Mouse (Mus musculus) heart, embryonic 14.5 days (tissue): ENCODE measurements around the gene Anapc15. TPM values are rescaled to one million over a fixed set of nuclear protein-coding genes. Genes with fewer than 3 reads are reported as not detected.

ENCODE experiments used
- ATAC-seq: fragments of 200-750 bp; cut with Nextera tagmentation; 2 replicates; pipeline ENCODE4 v1.8.0; 2017; ENCODE audit warnings: low read depth, moderate TSS enrichment; ENCODE audit not compliant: insufficient number of reproducible peaks, insufficient read depth, low FRiP score
- H3K27ac ChIP-seq, 2 experiments: fragments of 200-500 bp in 1 of 2; fragments of 300-500 bp in 1 of 2; sonication (generic) in 1 of 2; replicated peaks in 1 of 2; 2 replicates each; pipeline ENCODE4 v1.5.1; 2012 to 2014; ENCODE audit warnings: low read depth in 2 of 2, low read length in 2 of 2, control low read depth in 1 of 2, mild to moderate bottlenecking in 1 of 2, mixed read lengths in 1 of 2; ENCODE audit not compliant: control insufficient read depth in 1 of 2, insufficient read depth in 1 of 2
- H3K27me3 ChIP-seq: fragments of 300-500 bp; sonication (generic); 2 replicates; pipeline ENCODE4 v1.6.1; 2014; ENCODE audit warnings: mild to moderate bottlenecking, low read length, control low read depth; ENCODE audit not compliant: control insufficient read depth, insufficient read depth
- H3K36me3 ChIP-seq: fragments of 300-500 bp; sonication (generic); 2 replicates; pipeline ENCODE4 v1.6.1; 2014; ENCODE audit warnings: mild to moderate bottlenecking, control low read depth, low read length, mixed read lengths; ENCODE audit not compliant: control insufficient read depth, insufficient read depth
- H3K4me1 ChIP-seq, 2 experiments: fragments of 200-500 bp in 1 of 2; fragments of 300-500 bp in 1 of 2; sonication (generic) in 1 of 2; 2 replicates each; pipeline ENCODE4 v1.6.1; 2012 to 2014; ENCODE audit warnings: low read length in 2 of 2, control low read depth in 1 of 2, mixed read lengths in 1 of 2; ENCODE audit not compliant: control insufficient read depth in 2 of 2, insufficient read depth in 2 of 2
- H3K4me2 ChIP-seq: fragments of 300-500 bp; sonication (generic); 2 replicates; pipeline ENCODE4 v1.6.1; 2014; ENCODE audit warnings: mild to moderate bottlenecking, low read length
- H3K4me3 ChIP-seq, 2 experiments: fragments of 200-500 bp in 1 of 2; fragments of 300-500 bp in 1 of 2; sonication (generic) in 1 of 2; 2 replicates each; pipeline ENCODE4 v1.5.1; 2012 to 2014; ENCODE audit warnings: low read length in 2 of 2, mild to moderate bottlenecking in 2 of 2, control low read depth in 1 of 2, low read depth in 1 of 2, moderate library complexity in 1 of 2; ENCODE audit not compliant: control insufficient read depth in 1 of 2, insufficient read depth in 1 of 2
- H3K9ac ChIP-seq: fragments of 300-500 bp; sonication (generic); 2 replicates; pipeline ENCODE4 v1.6.1; 2014; ENCODE audit warnings: mild to moderate bottlenecking, low read length
- H3K9me3 ChIP-seq: fragments of 300-500 bp; sonication (generic); 2 replicates; pipeline ENCODE4 v1.6.1; 2016; ENCODE audit warnings: low read length, control low read depth; ENCODE audit not compliant: control insufficient read depth
- WGBS: fragments of 180-500 bp; shearing (Covaris S2); extraction: QIAGEN DNeasy Blood & Tissue Kit; methylation state at CpG from one replicate; pipeline ENCODE4 v1.1.7; 2014; 5-methylcytosine and 5-hydroxymethylcytosine counted together
- polyA plus RNA-seq: library from polyadenylated mRNA; unstranded; fragments of >200 nt; fragmentation: Nextera tagmentation; extraction: Ambion mirVana; gene quantifications from 2 replicates; pipeline ENCODE4 v1.2.1, GENCODE M21; 2014

Anapc15 gene
- polyA plus RNA-seq, 1 experiment from 2014 or later: 52.0 TPM

GRCm38 (mm10) chr7:101836271-101837153 is 27.0 kb upstream of the Anapc15 start:
- under 1% methylated on average over 63 of the region's 63 CpGs for WGBS
- Histone ChIP-seq H3K36me3 (peaks cover 30% of the 10 kb centered on the region), H3K4me3 (peak overlapping the region; percentile 68 to 94), H3K9me3 (no peaks in the 10 kb centered on the region), H3K27ac (peak overlapping the region; percentile 89 to 98), H3K27me3 (no peaks in the 10 kb centered on the region), H3K9ac (peak overlapping the region; percentile 99), H3K4me2 (peak overlapping the region; percentile 89), H3K4me1 (peaks cover 18 to 27% of the 10 kb centered on the region in 2 experiments)
- ATAC-seq: peak; percentile 45; the same call in 1 of the 2 replicates

GRCm38 (mm10) chr7:101837154-101837605 is 26.3 kb upstream of the Anapc15 start:
- Histone ChIP-seq H3K4me1 (peaks cover 18 to 27% of the 10 kb centered on the region in 2 experiments), H3K36me3 (peaks cover 23% of the 10 kb centered on the region), H3K9me3 (no peaks in the 10 kb centered on the region), H3K4me3 (peak overlapping the region; percentile 68 to 94), H3K27me3 (no peaks in the 10 kb centered on the region), H3K27ac (peak overlapping the region; percentile 89 to 98), H3K4me2 (peak overlapping the region; percentile 89), H3K9ac (peak overlapping the region; percentile 99)
- under 1% methylated on average over 20 of the region's 20 CpGs for WGBS
- no peak for ATAC-seq

GRCm38 (mm10) chr7:101837606-101838471 is 25.7 kb upstream of the Anapc15 start, which contains the start of gene Inppl1:
Gene Inppl1 (minus strand): TSS chr7:101838229.
- Histone ChIP-seq H3K9me3 (no peaks in the 10 kb centered on the region), H3K27ac (peak within 1 kb of the TSS; percentile 89 to 98), H3K4me3 (peak within 1 kb of the TSS; percentile 68 to 94), H3K27me3 (no peaks in the 10 kb centered on the region), H3K9ac (peak within 1 kb of the TSS; percentile 99), H3K36me3 (peaks cover 17% of the 10 kb centered on the region), H3K4me1 (peaks cover 18 to 27% of the 10 kb centered on the region in 2 experiments), H3K4me2 (peak within 1 kb of the TSS; percentile 89)
- under 1% methylated on average over 60 of the region's 64 CpGs for WGBS
- peak; percentile 85 for ATAC-seq

- 65% methylated on average over 6 of the region's 6 CpGs for WGBS
- Histone ChIP-seq H3K4me3 (no peak overlapping the region), H3K36me3 (0 out of 2 replicates have a peak, but pooled peaks cover 5% of the 10 kb centered on the region)
Observed at GRCm38 (mm10) chr7:101844186-101844585, 19.3 kb upstream of the Anapc15 start.

GRCm38 (mm10) chr7:101847934-101848333 is 15.6 kb upstream of the Anapc15 start:
- H3K4me2 ChIP-seq: no peak overlapping the region
- WGBS: 90% methylated on average over 1 of the region's 1 CpGs
- no peak overlapping the region for H3K9ac ChIP-seq
- no peaks in the 10 kb centered on the region for H3K4me1 ChIP-seq
- ATAC-seq: no peak
- no peaks in the 10 kb centered on the region for H3K9me3 ChIP-seq
- no peaks in the 10 kb centered on the region for H3K27me3 ChIP-seq
- no peaks in the 10 kb centered on the region for H3K36me3 ChIP-seq
- no peak overlapping the region for H3K4me3 ChIP-seq
- no peak overlapping the region for H3K27ac ChIP-seq

More at GRCm38 (mm10) chr7:101844186-101844585, 19.3 kb upstream of the Anapc15 start:
- H3K4me2 ChIP-seq: no peak overlapping the region
- no peak overlapping the region for H3K9ac ChIP-seq
- no peaks in the 10 kb centered on the region for H3K27me3 ChIP-seq
- H3K27ac ChIP-seq: no peak overlapping the region
- no peaks in the 10 kb centered on the region for H3K9me3 ChIP-seq
- ATAC-seq: no peak
- no peaks in the 10 kb centered on the region for H3K4me1 ChIP-seq

- Histone ChIP-seq H3K9me3 (no peaks in the 10 kb centered on the region), H3K4me2 (no peak overlapping the region), H3K9ac (no peak overlapping the region), H3K4me3 (no peak overlapping the region), H3K27ac (no peak overlapping the region), H3K36me3 (no peaks in the 10 kb centered on the region), H3K4me1 (no peaks in the 10 kb centered on the region), H3K27me3 (no peaks in the 10 kb centered on the region)
- no peak for ATAC-seq
- WGBS: 65% methylated on average over 6 of the region's 6 CpGs
Observed at GRCm38 (mm10) chr7:101851689-101852088, 11.8 kb upstream of the Anapc15 start.

GRCm38 (mm10) chr7:101852846-101853245 is 10.7 kb upstream of the Anapc15 start:
- H3K9ac ChIP-seq: no peak overlapping the region
- H3K36me3 ChIP-seq: no peaks in the 10 kb centered on the region
- no peaks in the 10 kb centered on the region for H3K27me3 ChIP-seq
- H3K9me3 ChIP-seq: no peaks in the 10 kb centered on the region
- H3K27ac ChIP-seq: no peak overlapping the region
- H3K4me2 ChIP-seq: no peak overlapping the region
- no peak overlapping the region for H3K4me3 ChIP-seq
- no peaks in the 10 kb centered on the region for H3K4me1 ChIP-seq
- WGBS: 86% methylated on average over 6 of the region's 6 CpGs
- ATAC-seq: no peak
